Mouse (Mus musculus): ENCODE measurements at regions not wholly inside any gene's neighbourhood (a gene's known extent, or its start where the extent isn't known, plus 50 kb on each side); places are given as distances from the start of the nearest gene placed in this dataset.

DNA sequence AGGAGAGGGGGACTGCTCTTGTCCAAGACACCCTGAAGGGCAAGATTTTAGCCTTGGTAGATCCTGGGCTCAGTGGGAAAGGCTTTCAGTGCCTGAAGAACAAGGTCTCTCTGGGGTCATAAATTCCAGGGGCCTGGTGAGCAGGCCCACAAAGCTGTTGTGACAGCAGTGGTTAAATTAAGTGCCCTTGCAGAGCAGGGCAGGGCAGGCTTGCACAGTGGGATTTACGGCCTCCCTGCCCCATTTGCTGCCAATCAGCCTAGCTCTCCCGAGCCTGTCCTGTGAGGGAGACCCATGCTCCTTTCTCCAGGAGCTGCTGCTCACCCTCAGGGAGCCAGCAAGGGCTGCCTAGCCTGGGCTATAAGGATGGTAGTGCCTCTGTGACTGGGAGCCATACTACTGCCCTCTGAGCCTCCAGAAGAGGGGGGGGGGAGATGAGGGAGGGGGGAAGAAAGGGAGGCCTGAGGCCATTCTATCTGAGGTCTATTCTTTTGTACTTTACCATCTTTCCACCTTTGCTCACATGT is 141.3 kb downstream of the Hmg20a start:
- H3K27ac ChIP-seq (replicated peaks; ENCODE audit: low read depth, low read length), result no peak overlapping the region
- 25% methylated on average over 2 of the region's 2 CpGs for WGBS
- no peaks in the 10 kb centered on the region for H3K9me3 ChIP-seq (ENCODE audit: control insufficient read depth, low read length)
- no peaks in the 10 kb centered on the region for H3K36me3 ChIP-seq (ENCODE audit: control insufficient read depth, insufficient read depth, low read length)
- H3K4me2 ChIP-seq (ENCODE audit: low read depth, low read length), result no peak overlapping the region
- no peak overlapping the region for H3K9ac ChIP-seq (ENCODE audit: low read depth, low read length)
- no peaks in the 10 kb centered on the region for H3K4me1 ChIP-seq (ENCODE audit: control insufficient read depth, insufficient read depth, low read length)
- DNase-seq (ENCODE audit: low spot score) (no peak), ATAC-seq (ENCODE audit: low read depth) (no peak)
- no peak overlapping the region for H3K4me3 ChIP-seq (ENCODE audit: low read depth, low read length)
- no peaks in the 10 kb centered on the region for H3K27me3 ChIP-seq (replicated peaks; ENCODE audit: control insufficient read depth, insufficient read depth, low read length)

DNA sequence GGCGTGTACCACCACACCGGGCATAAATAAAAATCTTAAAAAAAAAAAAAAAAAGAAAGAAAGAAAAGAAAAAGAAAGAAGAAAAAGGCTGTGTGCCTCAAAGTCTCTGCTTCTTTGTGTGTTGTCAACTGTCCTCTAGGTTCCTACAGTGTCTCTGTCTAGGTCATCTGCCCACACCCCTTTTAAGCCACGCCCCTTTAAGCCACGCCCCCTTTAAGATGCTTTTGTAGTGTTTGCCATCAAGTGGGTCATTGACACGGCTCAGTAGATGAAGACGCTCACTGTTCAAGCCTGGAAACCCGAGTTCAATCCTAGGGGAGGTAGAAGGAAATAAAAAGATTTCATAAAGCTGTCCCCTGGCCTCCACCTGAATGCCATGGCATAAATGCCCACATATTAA is 144.0 kb downstream of the Hmg20a start:
- no peak for DNase-seq (ENCODE audit: low spot score)
- Histone ChIP-seq H3K36me3 (ENCODE audit: control insufficient read depth, insufficient read depth, low read length) (no peaks in the 10 kb centered on the region), H3K9me3 (ENCODE audit: control insufficient read depth, low read length) (no peaks in the 10 kb centered on the region), H3K4me3 (ENCODE audit: low read depth, low read length) (no peak overlapping the region), H3K4me1 (ENCODE audit: control insufficient read depth, insufficient read depth, low read length) (no peaks in the 10 kb centered on the region), H3K4me2 (ENCODE audit: low read depth, low read length) (no peak overlapping the region), H3K9ac (ENCODE audit: low read depth, low read length) (no peak overlapping the region), H3K27ac (replicated peaks; ENCODE audit: low read depth, low read length) (no peak overlapping the region), H3K27me3 (replicated peaks; ENCODE audit: control insufficient read depth, insufficient read depth, low read length) (no peaks in the 10 kb centered on the region)
- 63% methylated on average over 7 of the region's 7 CpGs for WGBS
- ATAC-seq (ENCODE audit: low read depth), result no peak

DNA sequence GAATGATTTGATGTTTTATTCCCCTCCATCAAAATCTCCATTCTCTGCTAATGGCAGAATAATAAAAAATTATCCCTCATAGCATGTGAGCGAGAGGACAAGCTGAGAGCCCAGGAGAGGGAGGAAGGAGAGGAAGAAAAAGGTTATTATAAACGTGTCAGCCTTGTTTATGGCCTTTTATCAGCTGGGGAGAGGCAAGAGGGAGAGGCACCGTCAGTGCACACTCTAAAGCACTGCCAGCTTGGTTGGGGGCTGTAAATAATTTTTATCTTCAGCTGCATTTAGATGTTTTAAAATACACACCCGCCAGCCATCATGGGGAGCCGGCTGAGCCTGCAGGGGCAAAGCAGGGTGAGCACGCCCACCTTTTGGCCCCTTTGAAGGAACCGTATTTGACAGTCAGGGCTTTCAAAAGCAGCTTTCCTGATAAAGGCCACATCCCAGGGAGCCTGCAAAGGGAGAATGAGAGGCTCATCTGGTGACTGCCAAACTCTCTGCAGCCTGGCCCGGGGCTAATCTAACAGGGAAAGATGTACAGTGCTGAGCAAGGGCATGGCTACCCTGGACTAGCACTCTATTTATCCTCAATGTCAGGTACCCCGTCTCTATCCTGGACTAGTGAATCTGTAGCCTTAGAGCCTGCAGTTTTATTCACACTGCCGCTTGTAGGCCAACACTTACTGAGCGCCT is 145.8 kb downstream of the Hmg20a start:
- H3K9ac ChIP-seq (ENCODE audit: low read depth, low read length), result no peak overlapping the region
- H3K27ac ChIP-seq (replicated peaks; ENCODE audit: low read depth, low read length), result no peak overlapping the region
- H3K36me3 ChIP-seq (ENCODE audit: control insufficient read depth, insufficient read depth, low read length), result no peaks in the 10 kb centered on the region
- no peaks in the 10 kb centered on the region for H3K4me1 ChIP-seq (ENCODE audit: control insufficient read depth, insufficient read depth, low read length)
- DNase-seq (ENCODE audit: low spot score) (no peak), ATAC-seq (ENCODE audit: low read depth) (no peak)
- no peak overlapping the region for H3K4me2 ChIP-seq (ENCODE audit: low read depth, low read length)
- no peak overlapping the region for H3K4me3 ChIP-seq (ENCODE audit: low read depth, low read length)
- no peaks in the 10 kb centered on the region for H3K27me3 ChIP-seq (replicated peaks; ENCODE audit: control insufficient read depth, insufficient read depth, low read length)
- WGBS, result 29% methylated on average over 11 of the region's 11 CpGs
- H3K9me3 ChIP-seq (ENCODE audit: control insufficient read depth, low read length), result 0 out of 2 replicates have a peak, but pooled peaks cover 3% of the 10 kb centered on the region
